Mouse (Mus musculus) brain, adult 2 months (tissue): ENCODE measurements at regions not wholly inside any gene's neighbourhood (a gene's known extent, or its start where the extent isn't known, plus 50 kb on each side); places are given as distances from the start of the nearest gene placed in this dataset.

Experiments
- DNase-seq: peaks from one replicate; pipeline ENCODE4 v3.0.0; 2011; ENCODE audit warnings: low read depth, low spot score

DNA sequence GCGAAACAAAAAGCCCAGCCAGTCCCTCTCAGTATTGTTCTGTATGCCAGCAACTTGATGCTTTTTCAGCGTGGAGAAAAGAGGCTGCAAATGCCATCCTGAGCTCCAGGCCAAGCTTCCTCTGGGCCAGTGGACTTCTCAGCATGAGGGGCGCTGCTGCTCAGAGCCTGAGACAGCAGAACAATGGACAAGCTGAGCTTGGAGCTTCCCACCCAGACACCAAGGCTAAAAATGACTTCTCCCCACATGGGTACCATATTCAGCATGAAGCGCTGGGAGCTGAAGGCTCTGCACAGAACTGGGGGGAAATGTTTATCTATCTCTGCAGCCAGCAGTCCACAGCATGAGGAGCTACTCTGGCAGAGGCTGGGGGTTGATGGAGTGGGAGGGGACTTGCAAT is 402.3 kb downstream of the Pdcd6ip start:
- peak; percentile 66 for DNase-seq

DNA sequence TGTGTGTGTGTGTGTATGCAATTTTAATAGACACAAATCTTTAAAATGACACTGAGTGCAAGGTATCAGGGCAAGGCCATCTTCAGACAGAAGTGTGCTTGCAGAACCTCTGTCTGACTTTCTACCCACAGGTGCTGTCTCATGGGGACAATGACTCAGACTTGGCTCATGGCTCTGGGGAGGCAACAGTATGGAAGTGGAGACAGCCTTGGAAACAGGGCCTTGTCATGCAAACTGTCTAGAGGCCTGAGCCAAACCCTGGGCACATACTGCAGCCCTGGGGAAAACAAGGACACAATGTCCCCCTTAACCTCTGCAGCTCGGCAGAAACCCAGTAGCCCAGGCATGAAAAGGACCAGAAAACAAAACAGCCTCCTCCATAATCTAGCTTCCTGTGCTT is 405.6 kb downstream of the Pdcd6ip start:
- peak; percentile 76 for DNase-seq

DNA sequence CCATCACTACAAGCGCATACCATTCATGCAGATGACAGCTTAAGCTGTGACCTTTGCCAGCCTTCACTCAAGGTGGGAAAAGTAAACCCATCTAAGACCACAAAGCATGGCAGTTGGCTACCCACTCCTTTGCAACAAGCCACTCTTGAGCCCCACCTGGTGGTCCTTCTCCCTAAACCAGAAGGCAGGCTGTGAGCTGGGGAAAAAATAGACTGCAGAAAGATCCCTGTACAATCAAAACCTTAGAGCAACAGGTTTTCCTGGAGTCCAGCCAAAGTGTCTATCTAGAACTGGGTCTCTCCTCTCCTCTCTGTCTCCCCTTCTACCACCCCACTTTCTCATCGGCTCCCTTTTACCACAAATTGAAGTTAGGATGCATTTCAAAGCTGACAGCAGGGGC is 407.2 kb downstream of the Pdcd6ip start:
- peak; percentile 70 for DNase-seq

DNA sequence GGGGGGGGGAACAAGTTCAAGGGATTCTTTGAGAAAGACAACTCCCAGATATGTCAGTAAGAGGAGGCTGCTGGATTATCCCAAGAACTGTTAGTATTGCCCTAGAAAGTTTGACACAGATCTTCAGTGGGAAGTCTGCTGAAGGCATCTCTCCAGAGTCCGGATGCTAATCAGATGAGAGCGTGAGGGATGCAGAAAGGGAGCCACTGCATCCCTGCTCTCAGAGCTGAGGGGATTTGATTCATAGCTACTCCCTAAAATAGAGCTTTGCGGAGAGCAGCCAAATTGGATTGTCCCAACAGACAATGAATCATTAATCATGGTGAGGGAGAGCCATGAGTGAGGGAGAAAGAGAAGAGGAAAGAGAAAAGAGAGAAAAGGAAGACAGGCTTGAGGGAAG is 408.2 kb downstream of the Pdcd6ip start:
- peak; percentile 82 for DNase-seq

DNA sequence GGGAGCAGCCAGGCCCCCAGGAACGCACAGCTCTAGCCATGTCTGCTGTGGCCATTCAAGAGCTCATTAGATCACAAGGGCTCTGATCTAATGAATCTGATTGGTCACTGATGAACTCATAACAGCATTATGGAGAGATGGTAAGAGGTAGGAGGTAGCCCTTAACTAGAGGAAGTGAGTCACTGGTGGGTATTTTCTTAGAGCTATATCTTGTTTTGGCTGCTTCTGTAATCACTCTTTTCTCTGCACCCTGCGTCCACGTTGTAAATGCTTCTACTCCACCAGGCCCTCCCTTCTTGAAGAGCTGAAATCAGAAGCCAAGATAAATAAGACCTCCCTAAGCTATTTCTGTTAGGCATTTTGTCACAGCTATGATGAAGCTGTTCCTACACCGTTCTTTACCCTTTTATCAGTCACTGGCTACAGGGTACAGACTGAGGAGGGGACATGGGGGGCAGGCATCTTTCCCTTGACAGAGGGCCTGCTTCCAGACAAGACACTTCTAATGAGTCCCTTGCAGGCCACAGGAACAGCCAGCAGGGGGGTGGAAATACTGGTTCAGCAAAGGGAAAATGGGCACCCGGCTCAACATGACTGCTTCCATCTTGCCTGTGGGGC is 412.1 kb downstream of the Pdcd6ip start:
- peak; percentile 50 for DNase-seq

DNA sequence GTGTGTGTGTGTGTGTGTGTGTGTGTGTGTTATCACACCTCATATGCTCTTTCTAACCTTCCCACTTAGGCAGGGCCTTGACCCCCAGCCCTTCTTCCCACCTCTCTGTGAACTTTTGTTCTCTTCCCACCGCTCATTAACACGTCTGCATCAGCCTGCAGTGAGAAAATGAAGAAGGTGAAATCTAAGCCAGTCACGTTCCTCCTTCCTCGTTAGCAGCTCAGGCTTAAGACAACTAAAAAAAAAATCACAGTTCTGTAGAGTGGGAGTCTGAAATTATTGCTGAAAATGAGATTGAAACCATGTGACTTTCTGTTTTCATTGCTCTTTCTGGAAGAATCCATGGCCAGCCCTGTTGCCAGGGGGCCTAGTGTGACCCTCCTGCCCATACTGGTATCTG is 420.7 kb downstream of the Pdcd6ip start:
- DNase-seq, result peak; percentile 69

DNA sequence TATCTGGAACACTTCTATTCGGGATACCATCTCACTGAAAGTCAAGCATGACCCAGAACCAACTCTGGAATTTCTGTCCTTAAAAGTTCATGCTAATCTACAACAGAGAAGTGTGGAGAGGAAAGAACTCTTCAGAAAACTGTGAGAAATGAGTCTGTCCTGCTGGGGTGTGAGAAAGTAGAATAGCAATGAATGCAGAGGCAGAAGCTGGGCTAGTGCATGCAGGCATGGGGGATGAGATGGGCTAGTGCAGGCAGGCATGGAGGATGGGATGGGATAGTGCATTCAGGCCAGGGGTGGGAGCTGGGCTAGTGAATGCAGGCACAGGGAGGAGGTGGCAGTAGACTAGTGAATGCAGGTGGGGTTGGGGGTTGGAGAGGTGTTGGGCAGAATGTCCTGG is 424.8 kb downstream of the Pdcd6ip start:
- DNase-seq, result peak; percentile 67

DNA sequence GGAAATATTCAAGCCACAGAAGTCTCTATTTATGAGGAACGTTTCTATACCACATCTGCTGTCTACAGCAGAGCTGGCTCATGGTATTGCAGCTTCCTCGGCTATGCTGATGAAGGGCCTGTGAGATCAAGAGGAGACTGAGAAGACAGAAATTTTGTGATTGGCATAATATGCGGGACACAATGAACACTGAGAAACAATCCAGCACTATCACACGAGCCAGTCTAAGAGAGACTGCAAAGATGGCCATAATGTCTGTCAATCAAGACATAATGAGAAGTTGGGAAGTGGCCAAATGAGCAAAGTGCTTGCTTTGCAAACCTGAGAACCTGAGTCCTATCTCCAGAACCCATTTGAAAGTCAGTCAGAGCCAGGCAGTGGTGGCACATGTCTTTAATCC is 437.5 kb downstream of the Pdcd6ip start:
- DNase-seq, result no peak

DNA sequence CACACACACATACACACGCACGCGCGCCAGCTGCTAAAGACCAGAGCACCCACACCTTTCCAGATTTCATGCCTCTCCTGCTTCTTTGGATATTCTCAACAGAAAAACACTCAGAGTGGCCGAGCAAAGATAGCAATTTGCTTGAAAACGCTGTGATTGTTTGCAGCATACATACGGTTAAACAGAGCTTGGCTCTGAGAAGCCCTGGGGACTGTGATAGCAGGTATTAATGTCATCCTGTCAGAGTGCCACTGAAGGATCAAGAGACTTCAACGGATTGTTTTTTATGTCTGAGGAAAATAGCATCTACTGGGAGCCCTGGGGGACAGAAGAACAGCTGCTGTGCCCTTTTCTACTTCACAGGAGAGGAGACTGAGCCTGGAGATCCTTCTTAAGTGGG is 440.4 kb downstream of the Pdcd6ip start:
- DNase-seq, result peak; percentile 44

DNA sequence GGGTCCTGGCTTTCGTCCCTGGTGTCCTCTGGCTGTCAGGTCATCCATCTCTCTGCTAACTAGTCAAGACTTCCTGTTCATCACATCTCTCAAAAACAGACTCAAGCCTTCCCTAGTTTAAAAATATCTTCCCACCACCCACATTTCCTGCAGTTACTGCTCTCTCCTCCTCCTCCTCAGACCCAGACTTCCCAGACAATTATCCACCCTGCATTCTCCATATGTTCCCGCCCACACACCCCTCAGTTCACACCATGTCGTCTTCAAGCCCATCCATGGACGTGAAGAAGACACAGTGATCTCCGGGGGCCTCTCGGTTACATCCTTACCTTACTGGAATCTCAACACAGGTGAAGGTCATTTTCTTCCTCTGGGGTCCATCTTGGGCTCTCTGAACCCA is 444.4 kb downstream of the Pdcd6ip start:
- peak; percentile 92 for DNase-seq

DNA sequence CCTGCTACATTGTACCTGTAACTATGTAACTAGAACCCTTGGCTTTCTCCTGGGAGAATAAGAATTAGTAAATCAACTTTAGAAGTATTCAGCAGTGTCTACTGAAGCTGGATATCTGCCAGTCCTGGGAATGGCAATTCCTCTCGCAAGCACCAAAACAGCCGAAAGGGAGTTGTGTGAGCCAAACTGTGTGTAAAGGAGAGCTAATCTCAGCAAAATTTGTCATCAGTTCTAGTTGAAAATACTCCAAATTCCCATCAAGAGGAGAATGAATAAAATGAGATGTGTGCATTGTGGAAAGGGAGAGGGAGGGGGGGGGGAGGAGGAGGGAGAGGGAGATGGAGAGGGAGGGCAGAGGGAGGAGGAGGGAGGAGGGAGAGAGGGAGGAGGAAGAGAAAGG is 447.8 kb downstream of the Pdcd6ip start:
- DNase-seq, result peak; percentile 83

DNA sequence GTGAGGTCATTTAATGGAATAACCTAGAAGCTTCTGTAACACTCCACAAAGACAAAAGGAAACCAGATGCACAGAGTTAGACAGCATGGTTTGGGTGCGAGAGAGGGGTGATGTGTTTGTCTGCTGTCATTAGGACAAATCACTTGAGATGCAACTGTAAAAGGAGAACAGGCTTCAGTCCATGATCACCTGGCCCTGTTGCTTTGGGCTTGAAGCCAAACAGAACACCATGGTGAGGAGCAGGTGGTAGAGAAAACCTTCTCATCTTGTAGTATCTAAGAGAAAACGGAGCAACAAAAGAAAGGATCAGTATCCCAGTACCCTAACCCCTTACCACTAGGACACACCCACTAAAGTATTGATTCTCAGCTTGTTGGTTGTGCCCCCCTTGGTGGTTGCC is 449.5 kb downstream of the Pdcd6ip start:
- DNase-seq, result no peak

DNA sequence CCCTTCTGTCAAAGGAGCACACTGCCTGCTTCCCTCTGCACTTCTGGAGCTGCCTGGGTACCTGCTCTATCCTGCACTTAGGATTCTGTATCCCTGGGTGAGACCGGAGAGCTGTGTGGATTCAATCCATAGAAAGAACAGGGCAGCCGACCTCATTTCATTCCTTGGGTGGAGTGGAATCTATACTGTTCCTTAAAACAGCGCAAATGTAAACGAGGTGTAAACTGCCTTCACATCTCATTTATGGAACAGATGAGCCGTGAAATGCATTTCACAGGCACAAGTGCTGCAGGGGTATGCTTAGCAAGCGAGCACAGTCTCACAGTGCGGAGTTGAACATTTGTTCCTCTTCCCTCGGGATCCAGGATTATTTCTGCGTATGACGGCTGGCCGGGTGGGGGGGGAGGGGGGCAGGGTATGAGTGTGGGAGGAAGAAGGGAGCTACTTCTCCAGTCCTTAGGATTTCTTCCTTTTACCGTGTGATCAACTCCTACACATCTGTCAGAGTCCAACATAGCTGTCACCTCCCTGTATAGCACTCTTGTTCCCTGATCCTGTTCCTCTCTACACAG is 459.3 kb downstream of the Pdcd6ip start:
- peak; percentile 93 for DNase-seq

DNA sequence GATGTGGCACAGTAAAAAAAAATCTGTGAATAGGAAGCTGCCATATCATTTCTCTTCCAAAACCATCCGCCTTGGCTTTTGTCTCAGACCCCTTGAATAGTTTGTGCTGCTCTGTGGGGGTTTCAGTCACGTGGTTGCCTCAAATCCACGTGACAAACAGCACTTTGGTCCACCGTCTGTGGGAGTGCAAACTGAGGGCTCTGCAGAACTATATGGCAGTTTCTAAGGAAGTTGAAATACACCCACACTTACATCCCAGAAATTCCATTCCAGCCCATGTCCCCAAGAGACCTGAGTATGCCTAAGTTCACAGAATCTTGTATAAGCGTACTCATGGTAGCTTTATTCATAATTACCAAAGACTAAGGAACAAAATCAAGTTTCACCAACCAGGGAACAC is 460.1 kb downstream of the Pdcd6ip start:
- DNase-seq, result peak; percentile 86

DNA sequence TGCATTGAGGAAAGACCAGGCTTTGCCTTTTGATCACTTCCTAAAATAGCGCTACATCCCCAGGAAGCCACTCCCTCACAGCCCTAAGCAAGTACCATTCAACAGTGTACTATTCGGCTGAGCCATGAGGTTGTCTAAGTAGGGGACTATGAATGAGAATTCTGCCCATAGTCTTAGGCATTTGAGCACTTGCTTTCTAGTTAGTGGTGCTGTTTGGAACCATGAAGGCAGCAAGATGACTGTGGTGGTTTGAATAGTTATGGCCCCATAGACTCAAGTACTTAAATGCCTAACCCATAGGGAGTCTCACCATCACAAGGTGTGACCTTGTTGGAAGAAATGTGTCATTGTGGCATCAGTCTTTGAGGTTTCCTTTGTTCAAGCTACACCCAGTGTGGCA is 464.2 kb downstream of the Pdcd6ip start:
- DNase-seq, result no peak

DNA sequence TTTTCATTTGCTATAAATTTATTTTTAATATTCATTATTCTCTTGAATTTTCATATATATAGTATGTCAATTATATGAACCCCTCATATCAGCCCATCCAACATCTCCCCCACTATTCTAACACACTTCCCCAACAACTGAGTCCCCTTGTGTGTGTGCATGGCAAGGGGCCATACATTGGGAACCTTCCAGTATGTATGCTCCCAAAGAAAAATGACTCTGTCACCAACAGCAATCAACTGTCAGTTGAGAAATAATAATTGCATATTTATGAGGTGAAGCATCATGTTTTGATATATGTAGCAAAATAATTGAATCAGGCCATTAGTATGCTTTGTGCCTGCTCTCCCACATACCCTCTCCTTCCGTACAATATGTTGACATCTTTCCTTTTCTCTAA is 474.7 kb downstream of the Pdcd6ip start:
- no peak for DNase-seq

DNA sequence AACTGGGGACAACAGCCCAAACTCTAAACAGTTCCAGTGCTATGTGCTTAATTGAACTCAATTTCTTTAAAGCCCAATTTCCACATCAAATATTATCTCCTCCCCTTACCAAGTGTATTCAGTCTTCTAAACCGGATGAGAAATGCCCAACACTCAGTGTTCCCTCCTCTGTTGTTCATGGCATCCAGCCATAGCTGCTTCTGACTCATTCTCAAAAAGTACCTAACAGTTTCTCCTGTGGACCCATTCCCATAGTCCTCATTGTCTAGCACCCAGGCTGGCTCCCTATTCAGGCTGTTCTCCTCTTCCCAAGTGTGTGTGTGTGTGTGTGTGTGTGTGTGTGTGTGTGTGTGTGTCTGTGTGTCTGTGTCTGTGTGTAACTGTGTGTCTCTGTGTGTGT is 478.7 kb downstream of the Pdcd6ip start:
- peak; percentile 78 for DNase-seq

DNA sequence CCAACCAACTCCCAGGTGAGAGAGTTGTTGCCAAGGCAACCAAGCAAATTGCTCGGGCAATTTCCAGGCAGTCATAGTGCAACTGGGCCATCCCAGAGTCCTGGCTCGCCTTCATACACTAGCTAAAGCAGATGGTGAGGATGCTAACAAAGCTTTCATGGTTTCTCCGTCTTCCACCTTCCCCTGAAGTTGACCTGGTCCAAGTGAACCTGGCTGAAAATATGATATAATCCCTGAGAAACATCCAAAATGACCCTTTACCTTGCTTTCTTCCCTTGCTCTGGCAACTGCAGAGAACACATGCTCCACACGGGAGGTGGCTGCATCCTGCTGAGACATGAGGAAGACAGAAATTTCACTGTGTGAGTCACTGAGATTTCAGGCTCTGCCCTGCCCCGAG is 494.1 kb downstream of the Pdcd6ip start:
- peak; percentile 87 for DNase-seq

DNA sequence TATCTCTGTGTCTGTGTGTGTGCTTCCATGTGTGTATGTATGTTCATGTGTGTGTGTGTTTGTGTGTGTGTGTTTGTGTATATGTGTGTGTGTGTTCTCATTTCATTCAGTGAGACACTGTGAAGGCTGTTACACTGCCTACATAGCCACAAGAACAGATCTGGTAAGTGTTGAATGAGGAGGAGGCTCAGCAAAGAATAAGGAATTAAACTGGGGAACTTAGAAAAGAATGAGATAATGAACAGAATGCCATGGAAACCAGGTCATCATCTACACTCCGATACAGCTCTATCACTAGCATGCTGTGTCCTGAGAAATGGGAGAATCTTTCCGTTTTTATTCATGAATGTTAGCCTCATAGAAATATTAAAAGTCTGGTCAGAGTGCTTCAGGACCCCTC is 495.7 kb downstream of the Pdcd6ip start:
- peak; percentile 70 for DNase-seq

DNA sequence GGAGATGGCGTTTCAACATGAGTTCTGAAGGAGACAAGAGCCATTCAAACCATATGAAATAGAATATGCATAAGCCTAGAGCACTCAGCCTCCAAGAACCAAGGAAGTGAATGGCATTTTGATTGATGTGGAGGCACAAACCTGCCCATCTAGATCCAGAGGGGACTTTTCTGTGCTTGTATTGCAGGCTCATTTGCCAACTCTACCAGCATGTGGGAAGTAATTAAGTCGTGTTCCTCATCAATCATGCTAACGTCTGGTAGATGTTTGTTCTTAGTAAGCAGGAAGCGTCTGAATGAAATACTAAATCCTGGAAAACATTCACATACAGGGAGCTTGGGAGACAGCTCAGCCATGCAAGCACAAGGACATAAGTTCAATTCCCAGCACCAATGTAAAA is 499.9 kb downstream of the Pdcd6ip start:
- peak; percentile 44 for DNase-seq

DNA sequence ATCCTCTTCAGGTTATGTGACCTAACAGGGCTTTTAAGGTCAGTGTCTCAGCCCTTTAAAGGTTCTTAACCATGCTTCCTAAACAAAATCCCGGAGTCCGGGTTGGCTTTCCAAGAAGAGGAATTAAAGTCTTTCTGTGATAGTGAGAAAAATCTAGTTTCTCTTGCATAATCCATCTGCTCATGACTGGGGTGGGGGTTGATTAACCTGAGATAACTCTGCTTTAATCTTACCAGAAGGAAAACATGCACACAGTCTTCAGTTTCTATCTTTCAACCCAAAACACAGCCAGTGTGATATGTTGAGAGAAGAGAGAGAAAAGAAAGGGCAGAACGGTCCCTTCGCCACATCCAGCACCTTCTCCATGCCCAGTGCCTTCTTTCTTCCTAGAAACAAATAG is 508.8 kb downstream of the Pdcd6ip start:
- peak; percentile 45 for DNase-seq

DNA sequence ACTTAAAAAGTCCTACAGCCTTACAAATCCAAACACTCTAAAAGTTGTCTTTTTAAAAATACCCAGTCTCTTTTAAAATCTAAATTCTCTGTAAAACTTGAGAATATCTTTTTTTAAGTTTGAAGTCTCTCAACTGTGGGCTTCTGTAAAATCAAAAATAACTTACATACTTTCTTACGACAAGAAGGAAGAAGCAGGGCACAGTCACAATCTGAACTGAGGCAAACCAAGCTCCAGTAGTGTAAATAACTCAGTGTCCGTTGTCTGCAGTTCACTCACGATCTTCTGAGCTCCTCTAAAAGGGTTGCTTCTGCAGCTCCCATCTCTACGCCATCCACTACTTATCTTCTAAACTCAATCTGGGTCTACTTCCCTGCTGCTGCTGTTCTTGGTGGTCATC is 512.5 kb downstream of the Pdcd6ip start:
- peak; percentile 49 for DNase-seq

DNA sequence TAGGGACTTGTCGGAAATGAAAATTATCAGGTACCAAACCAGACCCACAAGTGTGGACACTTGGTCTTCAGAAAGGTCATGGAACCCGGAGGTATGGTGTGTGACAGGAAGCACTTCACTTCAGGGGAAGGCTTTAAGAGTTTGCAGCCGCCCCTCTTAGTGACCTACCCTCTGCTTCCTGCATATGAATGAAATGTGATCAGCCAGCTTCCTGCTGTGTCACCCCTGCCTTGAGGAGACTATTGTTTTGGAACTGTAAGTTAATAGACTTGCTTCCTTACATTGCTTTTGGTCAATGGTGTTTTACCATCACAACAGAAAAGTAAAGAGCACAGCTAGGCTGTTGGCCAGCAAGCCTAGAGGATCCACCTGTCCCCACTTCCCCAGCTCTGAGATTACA is 515.3 kb downstream of the Pdcd6ip start:
- DNase-seq, result no peak

DNA sequence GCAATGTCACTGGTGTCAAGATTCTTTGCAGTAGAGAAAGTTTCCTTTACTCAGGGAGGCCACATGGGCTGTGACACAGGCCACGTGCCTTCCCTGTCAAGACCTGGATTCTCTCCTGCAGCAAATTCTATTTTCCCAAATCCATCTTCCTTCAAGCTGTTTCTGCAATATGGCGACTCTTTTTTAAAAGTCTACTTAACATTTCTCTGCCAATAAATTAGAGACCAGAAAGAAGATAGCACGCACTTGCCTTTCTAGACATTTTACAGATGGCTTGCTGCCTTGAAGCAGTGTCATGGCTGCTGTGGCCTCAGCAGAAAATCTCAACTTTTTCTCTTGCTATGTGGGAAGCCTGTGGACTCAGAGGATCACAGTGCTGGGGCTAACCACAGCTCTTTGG is 516.9 kb downstream of the Pdcd6ip start:
- DNase-seq, result no peak
